ENCODE assay signal across 12 mouse cellular contexts in genomic region chr11:94811537-94811936, GRCm38 (mm10). TPM values are rescaled to one million over a fixed set of nuclear protein-coding genes. Genes with fewer than 3 reads are reported as not detected.
DNase-seq lines count a peak whose midpoint lies in the region.
"Had no signal": no experiment of that assay in that cellular context is flagged by ENCODE, and none has a peak within 500 bp of the region (broad histone marks: within the 10 kb centered on the region; RNA-seq: fewer than 3 reads in every experiment).

No protein-coding gene starts in this region.

- DNase-seq in adrenal gland, postnatal 25 days: peak; percentile 20
- DNase-seq in gastrocnemius, postnatal 10 days: peak; percentile 13
- DNase-seq in heart, postnatal 4 days: peak; percentile 37
- peak; percentile 65 for DNase-seq in kidney, postnatal 10 days
- DNase-seq in kidney, postnatal 4 days: peak; percentile 39 to 40
- peak; percentile 49 for DNase-seq in lung, postnatal 14 days
- DNase-seq in ovary, postnatal 36 days (ENCODE audit: low spot score): peak; percentile 8

RNA-seq across cellular contexts. Expression of gene Tmem92, which starts 29.0 kb away (rescaled TPM):
- not detected in 2 replicates for total RNA-seq in adrenal gland, postnatal 25 days (2021)
- not detected for total RNA-seq in gastrocnemius, postnatal 10 days (2021)
- total RNA-seq in heart, postnatal 4 days (2021): not detected
- total RNA-seq: adrenal gland, adult 8-10 months; gastrocnemius, adult 8-10 months; gastrocnemius, postnatal 4 days; heart, adult 18-20 months; heart, postnatal 25 days had no signal

Comparison
In these comparisons a context has a peak if more than half of its experiments do, and no peak if none do; other contexts are left out.
1. Peak in every context shown above with its lines: DNase-seq.
2. DNase-seq: peak in every context shown above with its lines; median percentile 65 in kidney, postnatal 10 days; 49 in lung, postnatal 14 days; 40 in kidney, postnatal 4 days; 37 in heart, postnatal 4 days; 20 in adrenal gland, postnatal 25 days; 13 in gastrocnemius, postnatal 10 days; 8 in ovary, postnatal 36 days.